Mouse (Mus musculus) lung, postnatal 25 days (tissue): ENCODE results near the gene Pabpc6.

Source experiments
- DNase-seq: peaks from one replicate; pipeline ENCODE4 v3.0.0; 2022; ENCODE audit warnings: low spot score

Pabpc6 gene

DNA sequence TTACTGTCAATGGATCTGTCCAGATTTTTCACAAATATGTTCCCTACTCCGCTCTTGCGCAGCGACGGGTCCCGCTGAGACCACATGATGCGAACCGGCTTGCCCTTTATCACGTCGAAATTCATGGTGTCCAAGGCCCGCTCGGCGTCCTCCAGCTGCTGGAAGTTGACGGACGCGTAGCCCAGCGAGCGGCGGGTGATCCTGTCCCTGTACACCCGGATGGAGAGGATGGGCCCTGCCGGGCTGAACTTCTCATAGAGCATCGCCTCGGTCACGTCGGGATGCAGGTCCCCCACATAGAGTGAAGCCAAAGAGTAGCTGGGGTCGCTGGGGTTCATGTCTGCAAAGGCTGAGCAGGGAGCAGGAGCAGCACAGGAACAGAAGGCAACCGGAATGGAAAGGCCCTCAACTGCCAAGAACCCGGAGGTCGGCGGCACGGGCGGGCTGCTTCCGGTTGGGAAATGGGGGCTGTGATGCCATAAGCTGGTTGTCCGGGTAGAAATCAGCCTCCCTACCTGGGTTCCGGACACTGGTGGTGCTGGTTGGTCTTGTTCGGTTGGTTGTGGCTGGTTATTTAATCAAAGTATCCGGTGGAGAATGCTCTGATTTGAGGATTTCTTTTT lies at the start of gene Pabpc6:
Pabpc6 (minus strand) TSS at position 435 of the 623 bp plus-strand sequence.
- DNase-seq = no peak

DNA sequence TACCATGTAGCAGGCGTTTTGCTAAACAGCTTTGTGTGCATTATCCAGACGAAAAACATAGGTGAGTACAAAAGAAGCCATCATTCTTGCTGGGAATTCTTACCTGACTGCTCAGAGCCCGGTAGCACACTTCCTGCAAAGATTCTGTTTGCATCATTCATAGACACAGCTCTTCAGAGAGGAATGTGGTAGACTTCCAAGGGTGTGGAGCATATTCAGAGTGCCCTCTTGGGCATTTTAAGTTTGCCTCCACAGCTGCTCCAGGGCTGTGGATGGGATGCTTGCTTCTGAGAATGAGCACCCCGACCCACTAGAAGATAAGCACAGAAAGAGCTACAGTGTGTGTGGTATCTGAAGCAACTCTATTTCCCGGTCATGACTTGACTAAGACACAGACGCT lies 41.4 kb upstream of the Pabpc6 start:
- DNase-seq = no peak

DNA sequence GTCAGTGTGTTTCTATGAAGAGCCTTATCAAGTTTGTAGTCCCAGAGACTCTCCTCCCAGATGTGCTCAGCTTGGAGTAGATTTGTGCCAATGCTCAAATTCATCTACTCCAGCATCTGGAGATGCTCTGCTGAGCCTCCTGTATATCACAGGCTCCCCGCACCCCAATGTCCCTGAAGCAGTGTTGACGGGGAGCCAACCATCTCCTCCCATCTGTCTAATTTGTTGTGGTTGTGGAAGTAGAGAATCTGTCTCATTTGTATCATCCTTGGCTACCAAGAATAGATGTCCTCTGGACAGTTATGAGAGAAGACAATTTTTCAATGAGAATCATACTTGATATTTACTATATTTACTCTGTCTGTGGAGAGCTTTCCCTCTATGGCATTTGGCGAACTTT lies 39.4 kb upstream of the Pabpc6 start:
- DNase-seq = no peak

DNA sequence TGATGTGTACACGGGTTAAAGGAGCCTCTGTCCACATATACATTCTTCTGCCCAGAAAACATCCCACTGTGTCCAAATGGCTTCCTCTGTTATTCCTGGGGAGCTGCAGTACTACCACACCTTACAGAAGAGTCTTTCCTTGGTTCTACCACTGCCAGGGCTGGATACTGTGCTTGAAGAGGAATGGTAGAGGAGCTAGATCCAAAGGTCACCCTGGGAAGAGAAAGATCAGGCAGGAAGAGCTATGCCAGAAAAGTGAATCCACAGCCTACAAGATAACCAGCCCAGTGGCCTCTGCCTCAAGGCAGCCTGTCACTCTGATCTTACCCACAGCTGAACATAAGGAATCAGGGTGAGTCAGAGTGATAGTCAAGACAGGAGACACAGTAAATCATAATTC lies 37.8 kb upstream of the Pabpc6 start:
- no peak for DNase-seq

DNA sequence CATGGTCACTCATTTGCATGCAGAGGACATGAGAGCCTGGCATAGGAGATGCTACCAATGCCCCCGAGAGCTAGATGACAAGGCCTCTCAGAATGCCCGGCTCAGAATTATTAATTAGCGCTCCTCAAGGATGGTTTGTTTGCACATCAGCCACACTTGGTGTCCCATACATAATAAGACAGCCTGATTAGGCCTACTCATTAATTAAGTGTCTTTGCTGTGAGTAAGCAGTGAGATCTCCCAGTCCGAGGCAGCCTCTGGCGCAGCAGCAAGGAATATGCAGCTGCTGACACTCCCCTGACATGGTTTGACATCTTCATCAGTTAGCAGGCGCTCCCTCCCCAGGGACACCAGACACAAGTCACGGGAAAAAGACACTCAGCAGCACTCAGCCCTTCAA lies 28.2 kb upstream of the Pabpc6 start:
- no peak for DNase-seq

DNA sequence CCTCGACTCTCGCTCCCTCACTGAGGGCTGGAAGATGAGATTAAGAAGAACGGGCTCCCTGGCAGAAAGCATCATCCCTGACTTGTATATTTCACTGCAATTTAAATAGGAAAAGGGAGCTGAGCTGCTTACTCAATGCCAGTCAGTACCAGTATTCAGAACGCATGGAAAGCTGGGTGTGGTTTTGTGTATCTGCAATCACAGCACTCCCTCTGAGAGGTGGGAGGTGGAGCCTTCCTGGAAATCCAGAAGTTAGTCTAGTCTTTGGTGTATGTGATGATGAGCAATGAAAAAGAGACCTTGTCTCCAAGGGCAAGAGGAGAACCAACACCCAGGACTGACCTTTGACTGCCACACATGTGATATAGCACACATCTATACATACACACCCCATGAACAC lies 21.7 kb upstream of the Pabpc6 start:
- no peak for DNase-seq

DNA sequence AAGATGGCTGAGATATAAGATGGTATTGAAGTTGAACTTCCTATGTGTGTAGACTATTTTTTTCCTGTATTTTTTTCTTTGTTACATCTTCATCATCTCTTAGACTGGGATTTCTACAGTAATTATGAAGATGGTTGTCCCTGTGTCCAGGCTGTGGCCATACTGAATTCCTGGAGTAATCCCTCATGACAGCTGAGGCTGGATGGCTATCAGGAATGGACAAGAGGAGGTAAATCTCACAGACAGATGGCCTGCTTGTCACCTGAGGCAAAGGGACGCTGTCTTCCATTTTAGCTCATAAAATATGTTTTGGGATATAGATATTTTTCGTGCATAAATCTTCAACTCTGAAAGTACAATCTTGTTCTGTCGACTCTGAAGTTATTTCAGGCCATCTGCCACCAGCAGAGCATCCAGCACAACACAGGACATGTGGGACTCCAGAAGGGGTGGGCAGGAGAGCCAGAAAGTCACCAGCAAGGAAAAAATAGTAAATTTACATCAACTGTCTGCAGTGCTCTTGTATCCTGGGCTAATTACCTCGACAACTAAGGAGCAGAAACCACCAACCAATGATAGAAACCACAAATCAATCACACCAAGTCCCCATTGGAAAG lies 14.1 kb upstream of the Pabpc6 start:
- no peak for DNase-seq

DNA sequence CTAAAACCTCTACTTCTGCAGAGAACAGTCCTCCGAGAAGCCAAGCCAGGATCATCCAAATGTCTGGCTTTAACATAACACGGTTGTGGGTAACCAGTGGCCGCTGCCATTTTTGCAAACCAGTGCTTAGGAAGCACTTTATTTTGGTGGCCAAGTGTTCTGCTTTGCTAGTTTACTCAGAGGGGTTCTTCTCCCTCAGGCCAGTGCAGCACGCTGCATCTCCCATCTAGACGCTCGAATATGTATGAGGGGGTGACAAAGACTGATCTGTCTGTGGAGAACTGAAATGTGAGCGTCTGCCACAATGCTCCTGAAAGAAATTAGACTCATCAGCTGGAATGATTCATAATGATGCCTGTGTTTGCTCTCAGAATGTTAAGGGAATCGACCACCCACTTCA lies 11.2 kb upstream of the Pabpc6 start:
- no peak for DNase-seq

DNA sequence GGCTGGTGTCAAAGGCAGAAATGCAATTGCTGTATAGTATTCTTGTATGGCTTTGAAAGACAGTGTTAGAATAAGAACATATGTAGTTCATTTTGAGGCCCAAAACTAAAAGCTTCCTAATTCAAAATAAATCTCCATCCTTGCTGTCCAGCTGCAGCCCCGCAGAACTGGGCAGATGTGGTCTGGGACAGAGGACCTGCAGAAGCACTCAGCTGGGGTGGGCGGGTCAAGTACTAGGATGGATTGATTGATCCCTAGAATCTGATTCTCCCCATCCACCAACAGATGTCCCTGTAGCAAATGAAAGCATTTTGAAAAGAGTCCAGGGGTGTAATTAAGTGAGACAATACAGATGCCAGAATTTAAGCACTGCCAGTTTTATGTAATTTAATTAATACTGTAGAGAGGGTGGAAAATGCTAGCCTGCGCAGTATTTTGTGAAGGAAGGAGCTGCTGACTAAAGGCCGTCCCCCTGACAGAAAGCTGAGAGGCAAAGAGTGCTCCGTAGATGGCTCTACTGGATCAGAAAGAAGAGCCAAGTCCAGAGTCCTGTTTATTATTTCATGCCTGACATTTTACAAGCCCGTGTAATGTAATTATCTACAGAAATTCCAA lies 5.8 kb upstream of the Pabpc6 start:
- peak; percentile 4 for DNase-seq

DNA sequence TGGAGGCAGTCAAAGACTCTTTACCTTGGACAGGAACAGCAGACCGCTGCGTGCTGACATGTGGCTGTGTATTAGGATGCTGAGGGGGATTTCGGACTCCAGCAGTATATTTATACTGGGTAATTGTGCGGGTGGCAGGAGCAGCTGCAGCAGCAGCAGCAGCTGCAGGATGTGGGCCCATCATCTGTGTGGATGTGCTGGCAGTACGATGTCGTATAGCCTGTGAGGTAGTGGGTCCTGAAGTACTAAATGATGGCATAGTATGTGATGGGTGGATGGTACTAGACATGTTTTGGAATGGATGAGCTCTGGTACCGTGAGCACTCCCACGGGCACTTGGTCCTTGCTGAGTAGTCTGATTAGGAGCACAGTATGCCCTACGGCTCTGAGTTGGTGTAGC lies 1.6 kb downstream of the Pabpc6 start:
- no peak for DNase-seq

DNA sequence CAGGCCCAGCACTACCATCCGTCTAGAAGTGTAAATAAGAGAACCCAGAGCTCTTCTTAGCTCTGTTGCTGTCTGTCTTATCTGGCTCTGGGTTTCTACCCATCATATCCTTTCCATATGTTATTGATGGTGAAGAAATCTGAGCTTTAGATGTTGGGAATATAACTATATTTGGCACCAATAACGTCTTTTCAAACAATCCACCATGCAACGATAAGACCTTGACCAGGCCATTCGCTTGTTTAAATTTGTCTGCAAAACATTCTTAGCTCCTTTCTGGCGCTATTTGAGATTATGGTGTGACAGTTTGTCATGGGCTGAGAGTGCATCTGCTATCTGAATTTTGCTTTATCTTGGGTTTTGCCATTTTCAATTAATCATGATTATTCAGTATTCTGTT lies 10.9 kb downstream of the Pabpc6 start:
- DNase-seq = no peak

DNA sequence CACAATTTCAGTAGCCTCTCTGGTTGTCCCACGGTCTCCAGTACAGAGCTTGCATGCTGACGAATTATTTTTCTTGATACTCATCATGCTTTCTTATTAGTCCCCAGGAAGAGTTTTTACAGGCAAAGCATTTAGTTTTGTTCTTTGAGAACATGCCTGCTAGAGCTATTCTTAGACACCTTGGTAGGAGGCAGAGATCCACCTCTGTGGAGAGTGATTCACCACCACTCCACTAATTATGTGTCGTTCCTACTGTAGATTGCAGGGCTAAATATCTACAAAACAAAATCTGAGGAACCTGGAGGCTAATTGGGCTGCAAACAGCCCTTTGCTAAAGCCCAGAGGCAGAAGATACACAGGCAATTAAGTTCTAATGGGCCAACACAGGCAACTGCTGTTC lies 15.4 kb downstream of the Pabpc6 start:
- no peak for DNase-seq

DNA sequence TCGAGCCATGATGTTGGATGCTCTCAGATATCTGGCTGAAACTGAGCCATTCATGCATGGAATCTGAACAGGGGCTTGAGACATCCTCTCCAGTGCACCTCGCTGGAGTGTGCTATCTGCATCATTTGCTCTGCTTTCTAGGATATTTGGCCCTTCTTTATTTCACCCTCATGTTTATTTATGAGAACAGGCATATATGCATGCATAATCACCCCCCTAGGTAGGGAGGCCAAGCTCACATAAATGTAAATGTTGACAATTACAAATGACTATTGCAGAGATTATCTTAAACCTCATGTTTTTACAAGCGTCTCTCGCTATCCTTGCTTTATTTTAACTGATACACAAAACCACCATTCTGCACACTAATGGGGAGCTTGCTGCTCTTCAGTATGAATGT lies 21.9 kb downstream of the Pabpc6 start:
- DNase-seq = no peak

DNA sequence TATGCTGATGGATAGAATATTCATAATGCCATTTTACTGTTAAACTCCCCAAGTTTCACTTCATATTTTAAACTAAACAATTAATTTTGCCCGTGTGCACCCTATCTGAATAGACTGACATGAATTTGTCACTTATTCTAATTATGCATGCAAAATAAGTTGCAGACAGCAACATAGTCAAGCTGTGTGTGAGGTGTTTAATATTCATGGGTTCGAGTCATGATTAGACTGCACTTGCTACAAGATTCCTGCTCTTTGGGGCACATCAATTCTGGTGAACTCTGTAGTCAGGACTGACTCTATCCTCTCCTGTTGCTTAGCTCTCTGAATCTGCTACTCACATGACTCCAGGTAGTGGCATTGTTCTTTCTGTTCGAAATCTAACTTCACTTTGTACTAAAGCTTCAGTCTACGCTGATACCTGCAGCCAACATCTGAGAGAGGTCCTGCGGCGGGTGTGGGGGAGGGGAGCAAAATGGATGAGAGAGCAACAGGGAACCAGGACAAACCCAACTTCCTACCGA lies 25.8 kb downstream of the Pabpc6 start:
- DNase-seq = no peak

DNA sequence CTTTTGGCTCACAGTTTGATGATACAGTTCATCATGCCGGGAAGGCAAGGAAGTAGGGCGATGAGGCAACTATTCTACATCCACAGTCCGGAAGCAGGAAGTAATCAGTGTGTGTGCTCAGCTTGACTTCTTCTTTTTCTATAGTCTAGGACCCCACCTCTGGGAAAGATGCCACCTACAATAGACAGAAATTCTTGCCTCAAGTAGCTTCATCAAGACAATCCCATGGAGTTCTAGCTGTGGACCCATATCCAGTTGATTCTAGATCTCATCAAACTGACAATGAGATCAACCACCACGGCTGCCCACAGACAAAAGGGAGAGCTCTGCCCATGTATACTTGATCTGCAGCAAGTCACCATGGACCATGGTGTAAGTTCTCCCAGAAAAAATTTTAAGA lies 32.5 kb downstream of the Pabpc6 start:
- no peak for DNase-seq

DNA sequence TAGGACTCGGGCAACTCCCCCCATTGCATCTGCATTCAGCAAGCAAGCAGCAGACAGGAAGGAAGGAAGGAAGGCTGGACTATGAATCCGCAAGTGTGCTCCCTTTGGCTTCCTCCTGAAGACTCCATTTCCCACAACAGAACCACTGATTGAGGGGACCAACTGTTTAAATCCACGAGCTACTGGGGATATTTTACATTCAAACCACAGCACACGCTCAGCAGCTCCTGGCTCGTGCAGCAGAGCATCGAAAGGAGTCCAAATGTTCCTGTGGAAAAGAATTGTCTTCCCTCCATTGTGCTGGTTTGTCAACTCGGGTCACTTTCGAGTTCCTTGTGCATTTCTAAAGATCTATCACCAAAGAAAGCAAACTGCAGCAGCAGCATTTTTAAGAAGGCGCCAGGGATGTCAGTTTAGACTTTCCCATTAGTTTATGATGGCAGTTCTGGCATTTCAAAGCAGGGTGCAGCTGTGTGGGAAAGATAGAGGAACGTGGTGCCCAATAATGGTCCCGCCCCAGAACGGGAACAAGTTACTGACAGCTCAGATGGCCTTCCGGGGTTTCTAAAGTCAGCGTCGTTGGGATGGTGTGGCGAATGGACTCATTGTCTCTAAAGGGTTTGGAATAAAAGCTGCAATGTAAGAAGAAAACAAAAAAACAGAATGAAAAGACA lies 36.8 kb downstream of the Pabpc6 start:
- no peak for DNase-seq

DNA sequence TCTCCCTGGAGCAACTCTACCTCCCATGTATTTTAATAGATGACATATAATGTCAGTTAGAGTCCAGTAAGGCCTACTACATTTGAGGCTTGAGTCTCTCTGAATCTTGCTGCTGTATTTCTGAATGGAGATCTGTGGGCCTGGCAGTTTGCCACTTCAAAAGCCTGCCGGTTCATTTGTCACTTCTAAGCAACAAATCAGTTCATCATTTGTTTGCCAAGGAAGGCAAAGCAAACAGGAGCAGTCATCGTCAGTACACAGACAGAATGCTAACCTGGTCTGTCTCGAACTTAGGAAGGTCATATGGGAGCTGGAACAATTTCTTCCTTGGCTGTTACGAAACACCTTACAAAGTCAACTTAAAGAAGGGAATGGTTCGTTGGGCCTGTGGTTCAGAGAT lies 37.4 kb downstream of the Pabpc6 start:
- DNase-seq = no peak

DNA sequence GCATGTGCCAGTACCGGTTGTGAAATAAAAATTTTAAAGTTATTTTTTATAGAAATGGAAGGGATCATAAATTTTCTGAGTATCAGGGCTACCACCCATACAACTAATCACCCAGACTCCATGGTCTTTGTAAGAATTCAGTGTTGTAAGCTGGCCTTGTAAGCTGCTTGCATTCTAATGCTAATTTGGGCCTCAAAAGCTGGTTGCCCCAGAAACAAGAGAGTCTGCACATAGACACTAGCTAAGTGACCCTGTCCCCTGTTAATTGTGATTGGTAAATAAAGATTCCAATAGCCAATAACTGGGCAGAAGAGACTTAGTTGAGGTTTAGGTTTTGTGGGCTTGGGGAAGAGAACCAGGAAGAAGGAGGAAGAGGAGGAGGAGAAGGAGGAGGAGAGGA lies 38.4 kb downstream of the Pabpc6 start:
- no peak for DNase-seq

DNA sequence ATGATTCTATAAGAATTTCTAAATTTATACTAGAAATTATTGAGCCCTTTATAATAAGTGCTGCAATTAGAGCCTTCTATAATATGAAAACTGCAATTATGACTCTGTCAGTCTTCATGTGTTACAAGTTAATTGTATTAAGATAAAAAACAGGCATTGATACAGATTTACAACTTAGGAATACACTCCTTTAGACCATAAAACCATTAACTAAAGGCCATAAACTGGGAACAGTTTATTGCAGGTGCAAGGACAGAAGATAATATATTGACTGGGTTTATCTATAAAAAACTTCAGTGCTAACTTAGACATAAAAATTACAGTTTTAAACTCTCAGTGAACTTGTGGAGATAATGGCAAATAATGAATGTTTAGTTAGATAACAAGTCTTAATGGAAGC lies 42.5 kb downstream of the Pabpc6 start:
- DNase-seq = no peak
